Mouse (Mus musculus): ENCODE data around the gene Iffo2.

DNA sequence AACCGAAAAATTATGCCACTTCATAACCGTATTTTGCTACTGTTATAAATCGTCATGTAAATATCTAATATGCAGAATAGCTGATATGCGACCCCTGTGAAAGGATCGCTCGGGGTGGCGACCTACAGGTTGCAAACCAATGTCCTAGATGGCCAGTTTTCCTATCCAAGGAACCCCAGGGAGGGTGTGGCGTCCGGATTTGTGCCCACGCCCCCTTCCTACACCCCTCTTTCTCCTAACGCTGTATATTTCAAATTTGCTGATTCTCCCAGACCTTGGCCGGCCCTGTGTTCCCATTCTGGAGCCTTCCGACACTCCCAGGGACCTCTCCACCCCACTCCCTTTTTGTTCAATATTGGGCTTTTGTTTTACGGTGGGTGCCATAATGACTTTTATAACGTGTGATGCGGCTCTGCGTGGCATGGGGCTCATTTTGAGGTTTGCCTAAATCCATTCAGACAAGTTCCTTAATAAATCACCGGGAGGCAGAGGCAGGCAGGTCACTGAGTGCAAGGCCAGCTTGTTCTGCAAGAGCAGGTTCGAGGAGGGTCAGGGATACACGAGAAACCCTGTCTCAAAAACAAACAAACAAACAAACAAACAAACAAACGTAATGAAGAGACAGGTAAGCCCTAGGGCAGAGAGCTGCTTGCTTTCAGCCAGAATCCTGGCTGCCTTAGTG, 93.2 kb downstream of the Iffo2 start:
- TF ChIP-seq CTCF (IDR thresholded peaks at IDR 0.05; ENCODE audit: insufficient read depth, low read depth, low read length) = no peak
- no peak for TF ChIP-seq POLR2A (IDR thresholded peaks at IDR 0.05; ENCODE audit: insufficient read depth, low read depth, low read length)

Data from olfactory bulb, adult 2 months (tissue).